Mouse (Mus musculus) thymus, adult 2 months (tissue): ENCODE measurements around the gene Itpr1.

Experiments used
- CTCF ChIP-seq: fragments of 200-500 bp; IDR thresholded peaks from 2 replicates; pipeline ENCODE4 v1.5.1; 2012; ENCODE audit warnings: mild to moderate bottlenecking, control low read depth, low read length, moderate library complexity, borderline replicate concordance; ENCODE audit not compliant: control insufficient read depth, poor library complexity, insufficient read depth; ENCODE audit errors: extremely low read depth
- POLR2A ChIP-seq: fragments of 200-500 bp; IDR thresholded peaks from 2 replicates; pipeline ENCODE4 v1.6.1; 2012; ENCODE audit warnings: mild to moderate bottlenecking, low read length, control low read depth, moderate library complexity; ENCODE audit not compliant: control insufficient read depth, poor library complexity, insufficient read depth; ENCODE audit errors: extremely low read depth

DNA sequence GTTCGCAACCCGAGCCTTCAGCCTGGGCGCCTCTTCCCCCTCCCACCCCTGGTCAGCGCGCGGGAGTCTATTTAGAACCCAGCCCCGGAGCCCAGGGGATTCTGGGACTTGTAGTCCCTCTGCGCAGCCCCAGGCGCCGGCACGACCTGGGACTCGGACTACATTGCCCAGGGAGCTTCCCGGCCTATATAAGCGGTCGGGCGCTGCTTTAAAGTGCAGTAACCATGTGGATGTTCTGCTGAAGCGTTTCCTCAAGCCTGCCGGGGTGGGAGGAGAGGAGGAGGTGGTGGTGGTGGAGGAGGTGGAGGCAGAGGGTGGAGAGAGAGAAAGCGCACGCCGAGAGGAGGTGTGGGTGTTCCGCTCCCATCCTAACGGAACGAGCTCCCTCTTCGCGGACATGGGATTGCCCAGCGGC is at the start of gene Itpr1:
- TF ChIP-seq CTCF (peak; percentile 62), POLR2A (peak; percentile 99)
